Mouse (Mus musculus) small intestine, adult 10 weeks (tissue): ENCODE results near the gene Ess2. TPM values are rescaled to one million over a fixed set of nuclear protein-coding genes. Genes with fewer than 3 reads are reported as not detected.

Experiments
- polyA plus RNA-seq: library from polyadenylated mRNA; stranded (reverse); fragments of 350-450 nt; fragmentation: Illumina TruSeq; extraction: RNeasy Lipid Tissue Mini Kit (QIAGEN cat#74804); gene quantifications from one replicate; pipeline ENCODE4 v1.2.3, GENCODE M21; 2014; ENCODE audit warnings: low replicate concordance

Gene Ess2
- 2.0 TPM for polyA plus RNA-seq

DNA sequence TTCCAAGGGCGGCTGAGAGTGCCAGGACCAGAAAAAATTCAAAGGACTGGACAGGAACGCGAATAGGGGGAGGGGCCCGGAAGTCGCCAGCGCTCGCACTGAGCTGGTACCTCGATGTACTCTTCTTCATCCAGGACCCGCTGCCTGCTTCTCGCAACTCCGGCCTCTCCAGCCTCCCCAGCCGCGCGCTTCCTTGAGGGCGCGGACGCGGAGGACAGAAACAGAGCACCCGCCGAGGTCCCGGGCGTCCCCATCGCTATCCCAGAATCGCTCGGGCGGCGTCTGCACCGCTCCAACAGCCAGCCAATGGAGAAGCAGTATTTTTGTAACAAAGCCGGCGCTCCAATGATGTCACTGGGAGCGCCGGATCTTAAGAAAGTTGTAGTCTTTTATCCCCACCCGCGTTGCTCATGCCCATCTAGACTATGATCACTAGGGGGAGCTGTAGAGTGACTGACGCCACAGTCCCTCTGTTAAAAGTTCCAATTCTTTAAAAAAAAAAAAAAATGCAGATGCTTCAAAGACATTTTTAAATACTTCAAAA, at the start of gene Ess2:
Gene Ess2 (minus strand): TSS at position 297 of the 544 bp plus-strand sequence.

DNA sequence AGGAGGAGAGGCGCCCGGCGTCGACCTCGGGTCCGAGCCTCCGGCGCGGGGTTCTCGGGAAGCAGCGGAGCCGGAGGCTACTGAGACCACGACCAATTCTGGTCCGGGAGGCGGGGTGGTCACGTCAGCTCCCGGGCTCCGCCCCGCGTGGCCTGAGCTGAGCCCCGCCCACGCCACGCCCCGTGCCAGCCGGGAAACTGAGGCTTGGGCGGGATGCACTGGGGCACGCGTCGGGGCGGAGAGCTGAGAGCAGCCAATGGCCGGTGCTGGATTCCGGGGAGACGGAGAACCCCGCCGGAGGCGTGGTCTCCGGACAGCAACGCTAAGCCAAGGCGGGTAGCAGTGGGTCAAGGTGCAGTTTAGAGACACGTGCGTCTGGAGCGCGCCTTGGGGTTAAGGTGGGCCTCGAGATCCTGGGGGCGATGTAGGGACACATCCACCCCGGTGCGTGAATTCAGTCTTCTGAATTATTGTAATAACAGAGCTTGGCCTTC, 17.0 kb upstream of the Ess2 start, which contains the start of gene Slc25a1:
Gene Slc25a1 (minus strand): TSS at position 133 of the 494 bp plus-strand sequence.

DNA sequence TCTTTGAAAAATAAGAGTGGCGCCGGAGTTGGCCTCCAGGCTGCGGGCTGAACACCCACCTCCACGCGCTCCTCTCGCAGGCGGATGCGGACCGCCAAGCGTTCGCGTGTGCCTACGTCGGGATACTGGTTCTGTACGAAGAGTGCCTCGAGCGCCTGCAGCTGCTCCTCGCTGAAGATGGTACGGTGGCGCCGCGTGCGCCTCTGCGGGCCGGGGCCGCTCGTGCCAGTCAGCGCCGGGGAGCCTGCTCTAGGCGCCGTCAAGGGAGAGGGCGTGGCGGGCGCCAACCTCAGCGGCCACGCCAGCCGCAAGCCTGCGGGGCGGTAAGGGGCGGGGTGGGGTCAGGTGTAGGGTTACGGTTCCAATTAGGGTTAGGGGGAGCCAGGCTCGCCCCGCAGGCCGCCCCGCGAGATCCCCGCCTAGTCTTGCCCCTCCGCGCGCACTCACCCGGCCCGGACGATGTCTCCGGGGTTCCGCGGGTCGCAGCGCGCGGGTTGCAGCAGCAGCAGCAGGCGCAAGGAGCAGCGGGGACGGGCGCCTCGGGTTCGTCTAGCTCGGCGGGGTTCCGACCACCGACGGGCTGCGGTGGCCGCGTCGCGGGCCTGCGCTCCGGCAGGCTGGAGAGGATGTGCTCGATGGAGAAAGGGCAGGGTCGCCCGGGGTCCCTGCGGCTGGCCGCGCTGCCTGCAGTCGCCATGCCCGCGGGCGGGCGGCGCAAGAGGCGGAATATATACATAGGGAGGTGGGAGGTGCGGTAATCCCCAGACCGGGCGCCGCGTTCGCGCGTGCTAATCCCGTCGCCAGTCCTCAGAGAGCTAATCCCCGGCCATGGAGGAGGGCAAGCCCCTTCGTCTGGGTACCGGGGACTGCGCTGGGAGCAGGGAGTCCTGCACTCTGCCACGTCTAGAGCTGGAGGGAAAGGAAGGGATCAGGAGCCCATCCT, 3.4 kb upstream of the Ess2 start, which contains the start of gene Gsc2:
Gene Gsc2 (minus strand): TSS at position 753 of the 943 bp plus-strand sequence.

GRCm38 (mm10) chr16:17898462-17898861, 12.7 kb downstream of the Ess2 start, which contains the start of the genes Dgcr2 and Tssk2:
Dgcr2 (minus strand) TSS chr16:17898562.
Tssk2 (plus strand) TSS chr16:17898637.

GRCm38 (mm10) chr16:17893923-17894322, 17.2 kb downstream of the Ess2 start, which contains the start of gene Tssk1:
Tssk1 (plus strand) TSS chr16:17894223.

GRCm38 (mm10) chr16:17891567-17891959, 19.6 kb downstream of the Ess2 start, which contains the start of gene Gm20518:
Gm20518 (minus strand) TSS chr16:17891671.

Other genes with a start within 250 kb of the Ess2 start
- gene Med15, start 178.5 kb downstream of the Ess2 start, polyA plus RNA-seq: 6.8 TPM
- 5.3 TPM for gene Klhl22, start 151.7 kb downstream of the Ess2 start, polyA plus RNA-seq
- not detected for gene Scarf2, start 114.1 kb downstream of the Ess2 start, polyA plus RNA-seq
- not detected for gene B830017H08Rik, start 78.2 kb downstream of the Ess2 start, polyA plus RNA-seq
- gene Car15, start 73.0 kb downstream of the Ess2 start, polyA plus RNA-seq: not detected
- not detected for gene Gm20518, start 19.7 kb downstream of the Ess2 start, polyA plus RNA-seq
- gene Tssk1, start 17.1 kb downstream of the Ess2 start, polyA plus RNA-seq: not detected
- gene Dgcr2, start 12.8 kb downstream of the Ess2 start, polyA plus RNA-seq: 6.0 TPM
- gene Tssk2, start 12.7 kb downstream of the Ess2 start, polyA plus RNA-seq: not detected
- not detected for gene Gsc2, start 3.7 kb upstream of the Ess2 start, polyA plus RNA-seq
- 11.0 TPM for gene Slc25a1, start 16.9 kb upstream of the Ess2 start, polyA plus RNA-seq
- gene Vpreb2, start 69.1 kb upstream of the Ess2 start, polyA plus RNA-seq: not detected
- gene Dgcr6, start 141.5 kb upstream of the Ess2 start, polyA plus RNA-seq: 2.7 TPM
- 0.30 TPM for gene Prodh, start 178.9 kb upstream of the Ess2 start, polyA plus RNA-seq
- not detected for gene Rtn4r, start 216.3 kb upstream of the Ess2 start, polyA plus RNA-seq